Mouse (Mus musculus): ENCODE results near the gene Ets1.

The Ets1 gene

DNA sequence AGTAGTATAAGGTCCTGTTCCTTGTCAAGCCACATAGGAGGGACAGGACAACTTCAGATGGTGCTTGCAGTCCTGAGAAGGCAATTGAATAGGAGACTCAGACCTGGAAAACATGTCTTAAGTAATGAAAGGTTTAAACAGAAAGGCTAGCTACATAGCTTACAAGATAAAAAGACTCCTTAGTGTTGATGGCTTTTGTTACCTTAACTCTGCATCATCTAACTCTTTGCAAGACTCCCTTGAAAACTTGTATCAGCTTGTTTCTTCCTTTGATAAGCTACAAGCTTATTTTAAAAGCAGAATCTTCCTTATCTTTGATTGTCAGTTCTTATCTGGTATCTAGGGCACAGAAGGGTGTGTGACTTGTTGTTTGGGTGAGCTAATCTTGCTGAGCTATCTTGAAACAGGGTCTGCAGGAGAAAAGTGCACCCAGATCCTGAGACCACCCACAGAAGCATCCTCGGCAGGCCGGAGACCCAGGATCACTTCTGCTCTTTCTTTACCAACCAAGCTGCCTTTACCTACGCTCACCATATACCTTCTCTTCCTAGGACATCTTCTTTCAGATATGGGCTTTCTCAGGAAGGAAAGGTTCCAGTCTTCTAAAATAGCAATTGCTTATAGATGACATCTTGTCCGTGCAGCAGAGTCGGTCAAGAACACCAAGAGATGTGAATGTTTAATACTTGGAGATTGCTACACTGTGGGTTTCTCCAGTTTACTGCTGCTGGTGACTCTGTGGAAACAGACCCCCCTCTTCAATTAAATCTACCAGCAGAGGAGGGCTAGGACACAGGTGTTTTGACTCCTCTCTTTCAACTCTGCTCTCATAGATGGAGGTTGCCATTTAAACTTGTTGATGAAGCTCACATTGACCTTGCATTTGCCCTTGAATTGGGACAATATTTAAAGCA is 19.2 kb upstream of the Ets1 start:
- no peak for DNase-seq (ENCODE audit: low read depth, low spot score)

DNA sequence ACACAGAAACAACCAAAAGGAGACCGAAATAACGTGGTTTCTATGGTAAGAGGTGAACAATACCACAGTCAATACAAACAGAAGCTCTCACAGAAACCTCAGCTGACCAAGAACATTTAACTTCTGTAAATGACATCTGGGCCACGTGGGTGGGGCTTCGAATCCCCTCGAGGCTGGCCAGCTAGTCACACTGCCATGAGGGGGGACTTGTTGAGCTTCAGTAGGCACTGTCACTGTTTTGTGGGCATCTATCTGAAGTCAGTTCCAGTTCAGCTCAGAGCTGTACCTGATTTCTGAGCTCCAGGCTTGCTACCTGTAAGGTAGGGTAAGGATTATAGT is 18.6 kb upstream of the Ets1 start:
- no peak for DNase-seq (ENCODE audit: low read depth, low spot score)

DNA sequence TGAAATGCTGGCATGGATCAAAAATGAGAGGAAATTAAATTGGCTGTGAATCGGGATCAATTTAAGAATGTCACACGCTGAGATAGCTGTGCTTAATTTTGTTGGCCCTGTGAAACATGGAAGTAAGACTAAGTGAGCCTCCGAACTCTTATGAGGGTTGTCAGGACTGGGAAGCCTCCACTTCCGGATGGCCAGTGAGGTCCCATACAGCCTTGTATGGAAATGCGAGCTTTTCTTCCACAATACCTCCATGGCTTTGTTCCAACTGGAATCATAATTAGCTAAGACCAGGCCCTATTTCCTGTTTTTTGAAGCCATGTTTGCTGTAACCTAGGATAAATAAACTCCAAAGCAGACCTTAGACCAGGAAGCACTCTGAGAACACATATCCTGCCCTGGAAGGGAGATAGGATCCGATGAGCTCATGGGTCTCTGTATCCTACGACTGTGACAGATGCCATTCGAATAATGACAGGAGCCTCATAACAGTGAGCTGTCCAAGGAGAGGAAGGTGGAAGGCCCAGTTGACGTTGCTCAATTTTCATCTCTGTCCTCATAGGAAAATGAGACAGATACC is 17.4 kb upstream of the Ets1 start:
- DNase-seq (ENCODE audit: low read depth, low spot score): no peak

DNA sequence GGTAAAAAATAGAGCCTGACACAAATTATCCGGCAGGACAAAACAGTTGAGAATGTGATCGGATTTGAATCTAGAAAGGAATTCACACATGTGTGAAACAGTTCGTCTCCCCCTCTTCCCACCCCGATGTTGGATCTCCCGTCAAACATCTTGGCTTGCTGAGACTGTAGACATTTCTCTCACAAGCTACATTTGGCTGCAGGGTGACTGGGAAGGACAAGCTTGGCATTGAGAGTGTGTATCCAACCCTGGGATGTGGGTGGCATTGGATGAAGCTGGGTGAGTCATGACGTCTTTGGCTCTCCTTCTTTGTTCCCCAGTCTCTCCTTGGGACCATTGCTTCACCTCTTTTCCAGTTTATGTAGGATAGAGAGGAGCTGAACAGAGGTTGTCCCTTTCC is 16.4 kb upstream of the Ets1 start:
- no peak for DNase-seq (ENCODE audit: low read depth, low spot score)

DNA sequence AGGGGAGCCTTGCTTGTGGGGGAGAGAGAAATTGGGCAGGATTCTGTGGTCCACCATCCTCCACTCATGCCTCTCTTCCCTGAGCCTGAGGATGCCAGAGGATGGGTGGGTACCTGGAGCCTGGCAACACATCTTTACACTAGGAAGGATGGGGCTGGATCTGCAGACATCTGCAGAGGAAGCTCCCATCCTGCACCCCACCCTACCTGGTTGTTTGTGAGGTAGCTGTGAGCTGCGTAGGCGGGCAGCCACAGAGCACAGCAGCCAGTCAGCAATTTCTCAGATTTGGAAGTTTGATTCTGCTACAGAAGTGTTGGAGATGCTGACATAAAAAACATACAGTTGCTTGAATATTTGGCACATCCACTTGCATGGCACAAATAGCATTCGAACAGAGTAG is 15.6 kb upstream of the Ets1 start:
- DNase-seq (ENCODE audit: low read depth, low spot score): no peak

DNA sequence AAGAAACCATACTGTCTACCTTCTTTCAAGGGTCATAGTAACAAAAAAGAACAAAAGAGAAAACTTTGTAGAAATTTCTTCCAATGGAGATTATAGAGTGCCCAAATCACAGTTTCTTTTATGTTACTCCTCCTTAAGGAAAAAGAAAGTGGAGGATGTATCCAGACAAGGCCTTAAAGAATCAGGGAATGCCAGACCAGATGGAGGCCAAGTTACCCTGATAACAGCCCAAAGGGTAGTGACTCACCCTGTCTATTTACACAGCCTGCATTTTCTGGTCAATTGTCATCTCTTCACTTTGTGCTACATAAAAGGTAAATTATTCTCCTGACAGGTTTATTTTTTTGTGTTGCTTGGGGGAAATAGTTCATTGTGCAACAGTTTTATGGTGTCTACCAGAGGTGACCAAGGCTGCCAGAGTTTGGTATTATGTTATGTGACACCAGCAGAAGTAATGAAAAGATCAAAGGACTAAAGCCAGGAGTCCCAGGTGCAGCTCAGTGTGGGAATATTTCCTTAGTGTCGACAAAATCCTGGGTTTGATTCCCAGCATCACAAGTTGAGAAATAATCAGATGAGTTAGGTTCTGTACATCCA is 6.5 kb upstream of the Ets1 start:
- DNase-seq (ENCODE audit: low read depth, low spot score): no peak

DNA sequence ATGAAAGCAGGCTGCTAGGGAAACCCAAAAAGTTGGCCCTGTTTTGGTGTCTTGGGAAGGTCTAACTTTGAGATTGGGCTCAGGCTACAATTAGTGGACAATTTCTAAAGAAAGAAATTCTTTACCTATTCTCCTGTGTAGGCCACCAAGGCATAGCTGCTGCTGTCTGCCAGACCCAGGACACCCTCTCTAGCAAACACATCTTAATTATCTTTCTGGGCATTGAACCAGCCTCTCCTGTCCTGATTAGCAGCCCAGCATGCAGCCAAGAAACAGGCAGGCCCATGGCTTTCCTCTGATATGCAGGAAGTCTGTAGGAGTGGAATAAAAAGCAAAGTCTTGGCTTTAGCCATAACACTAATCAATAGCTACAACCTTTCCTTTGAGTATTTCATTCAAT is 4.7 kb upstream of the Ets1 start:
- DNase-seq (ENCODE audit: low read depth, low spot score): no peak

DNA sequence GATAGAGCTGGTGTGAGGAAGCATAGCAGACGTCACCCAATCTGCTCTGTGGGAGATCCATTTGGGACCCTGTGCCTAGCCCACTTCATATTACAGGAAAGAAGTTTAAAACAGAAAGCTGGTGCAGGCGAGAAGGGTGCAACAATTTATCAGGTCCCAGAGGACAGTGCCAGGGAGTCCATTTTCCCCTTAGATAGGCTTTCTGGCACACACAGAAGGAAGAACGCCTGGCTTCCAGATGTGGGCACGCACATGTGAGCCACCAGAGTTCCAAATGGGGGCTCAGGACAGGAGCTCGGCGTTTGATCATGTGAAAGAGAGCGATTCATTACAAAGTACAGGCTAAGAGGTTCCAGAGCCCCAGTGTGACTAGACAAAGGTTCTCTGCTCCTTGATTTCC is 3.8 kb upstream of the Ets1 start:
- DNase-seq (ENCODE audit: low read depth, low spot score): no peak

DNA sequence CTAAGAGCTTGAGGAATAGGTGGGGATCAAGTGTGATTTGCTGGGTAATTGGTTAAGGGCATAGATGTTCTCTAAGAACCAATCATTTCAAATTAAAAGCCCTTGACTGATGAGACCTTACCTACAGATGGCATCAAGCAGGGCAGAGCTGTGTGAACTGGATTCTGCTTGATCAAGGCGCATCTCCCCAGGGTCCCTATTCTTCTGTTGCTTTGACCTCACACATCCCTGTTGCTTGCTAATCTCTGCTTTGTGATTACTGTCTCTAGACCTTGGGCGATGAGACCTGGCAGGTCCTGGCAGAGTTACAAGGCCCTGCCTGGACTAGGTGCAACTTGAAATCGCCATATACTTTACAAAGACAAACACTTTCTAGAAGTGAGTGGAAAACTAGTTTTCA is 9.0 kb downstream of the Ets1 start:
- DNase-seq (ENCODE audit: low read depth, low spot score): no peak

DNA sequence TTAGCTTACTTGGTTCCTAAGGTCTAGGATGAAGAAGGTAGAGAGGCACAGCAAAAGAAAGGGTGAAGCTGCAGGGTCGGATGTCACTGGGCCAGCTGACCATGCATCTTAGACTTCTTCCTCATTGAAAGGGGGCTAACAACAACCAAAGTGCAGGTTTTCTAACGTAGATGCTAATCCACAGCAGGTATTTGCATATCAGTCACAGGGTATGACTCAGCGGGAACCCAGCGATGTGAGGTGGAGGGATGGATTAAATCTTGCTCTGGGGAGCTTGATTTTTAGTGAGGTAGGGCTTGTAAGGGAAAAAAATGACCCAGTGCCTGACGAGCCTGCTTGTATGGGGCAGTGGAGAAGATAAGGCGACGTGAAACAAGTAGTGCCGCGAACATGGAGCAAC is 9.5 kb downstream of the Ets1 start:
- no peak for DNase-seq (ENCODE audit: low read depth, low spot score)

DNA sequence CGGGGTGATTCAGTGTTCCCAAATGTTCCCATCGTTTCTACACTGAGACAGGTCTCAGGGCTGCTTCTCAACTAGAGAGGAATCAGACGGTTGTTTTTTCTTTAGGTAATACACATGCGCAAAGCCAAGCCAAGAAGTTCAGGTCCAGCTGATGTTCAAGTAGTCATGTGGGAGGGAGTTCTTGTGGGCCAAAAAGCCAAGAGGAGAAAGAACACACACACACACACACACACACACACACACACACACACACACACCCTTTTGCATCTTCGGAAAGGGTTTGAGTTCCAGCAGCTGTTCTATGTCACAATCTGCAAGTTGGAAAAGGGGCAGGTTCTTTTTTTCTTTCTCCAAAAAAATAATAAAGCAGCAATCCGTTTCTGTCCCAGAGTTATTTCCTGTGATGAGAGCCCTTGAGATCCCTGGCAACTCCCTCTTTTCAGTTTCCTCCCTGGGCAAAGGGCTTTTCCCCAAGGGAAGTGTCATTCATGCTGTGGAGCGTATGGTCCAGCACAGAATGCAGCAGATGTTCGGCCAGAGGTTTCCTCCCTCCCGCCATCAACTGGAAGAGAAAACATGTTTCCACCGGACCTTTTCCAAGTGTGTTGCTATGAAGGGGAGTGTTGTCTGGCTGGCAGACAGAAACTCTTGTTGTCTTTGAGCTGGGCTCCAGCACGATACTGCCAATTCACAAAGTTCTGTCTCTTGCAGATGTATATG is 10.7 kb downstream of the Ets1 start:
- DNase-seq (ENCODE audit: low read depth, low spot score): no peak

DNA sequence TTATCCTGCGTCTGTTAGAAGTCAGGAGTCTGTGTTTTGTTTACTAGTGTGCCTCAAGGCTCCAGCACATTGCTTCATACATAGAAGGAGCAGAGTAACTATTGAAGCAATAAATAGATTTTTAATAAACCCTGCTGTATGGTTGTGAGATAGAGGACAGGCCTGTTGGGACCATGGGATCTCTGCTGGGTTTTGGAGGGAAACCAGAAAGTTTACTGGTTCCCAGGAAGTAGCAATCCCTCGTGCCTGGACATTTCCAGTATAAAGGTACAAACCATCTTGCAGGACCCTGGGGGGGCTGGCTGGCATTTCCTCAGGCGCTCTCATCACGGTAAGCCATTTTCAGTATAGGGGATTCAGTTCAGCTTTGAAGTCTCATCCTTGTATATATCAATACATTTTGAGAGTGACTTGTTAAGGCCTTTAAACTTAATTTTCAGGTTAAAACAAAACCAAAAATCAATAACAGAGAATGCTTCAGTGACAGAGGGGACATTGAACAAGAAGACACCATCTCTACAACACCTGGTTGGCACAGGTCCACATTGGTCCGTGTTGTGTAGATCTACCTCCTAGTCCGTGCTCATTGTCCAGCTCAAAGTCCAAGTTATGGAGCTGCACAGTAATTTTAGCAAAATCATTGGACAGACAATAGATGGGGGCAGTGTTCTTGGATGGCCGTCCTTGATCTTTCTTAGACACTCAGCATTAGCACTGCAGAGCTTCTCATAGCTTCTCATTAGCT is 11.7 kb downstream of the Ets1 start:
- no peak for DNase-seq (ENCODE audit: low read depth, low spot score)

DNA sequence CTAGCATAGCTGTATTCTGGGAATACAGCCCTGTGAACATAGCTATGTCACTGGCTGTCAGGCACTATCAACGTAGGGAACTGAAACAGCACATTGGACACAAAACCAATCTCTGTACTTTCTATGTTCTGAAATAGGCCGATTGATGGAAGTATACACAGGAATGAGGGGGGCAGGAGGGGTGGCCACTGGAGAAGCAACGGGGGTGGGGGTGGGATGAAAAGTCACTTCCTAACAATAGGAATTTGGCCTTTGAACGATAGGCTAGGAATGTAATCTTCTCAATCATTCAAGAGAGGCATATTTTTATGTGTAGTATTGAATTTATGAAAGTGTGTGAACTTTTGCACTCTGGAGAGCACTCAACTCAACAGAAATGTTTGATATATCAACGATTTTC is 12.3 kb downstream of the Ets1 start:
- no peak for DNase-seq (ENCODE audit: low read depth, low spot score)

DNA sequence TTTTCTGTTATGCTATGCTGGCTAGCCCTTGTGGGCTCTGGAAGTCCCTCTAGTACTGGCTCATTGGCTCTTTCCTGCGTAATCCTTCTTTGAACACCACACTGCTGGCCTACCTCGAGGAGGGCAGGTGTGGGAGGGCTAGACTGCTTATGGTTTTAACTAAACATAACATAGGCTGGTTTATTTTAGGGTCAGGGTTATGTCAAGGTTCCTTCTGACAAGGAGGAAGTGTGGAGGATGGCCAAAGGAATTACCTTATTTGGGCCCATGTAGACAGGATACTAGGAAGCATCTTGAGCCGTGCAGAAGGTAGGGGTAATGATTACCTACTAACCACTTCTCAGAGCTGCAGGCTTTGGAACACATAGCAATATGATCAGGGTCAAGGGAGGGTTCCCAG is 14.7 kb downstream of the Ets1 start:
- no peak for DNase-seq (ENCODE audit: low read depth, low spot score)

DNA sequence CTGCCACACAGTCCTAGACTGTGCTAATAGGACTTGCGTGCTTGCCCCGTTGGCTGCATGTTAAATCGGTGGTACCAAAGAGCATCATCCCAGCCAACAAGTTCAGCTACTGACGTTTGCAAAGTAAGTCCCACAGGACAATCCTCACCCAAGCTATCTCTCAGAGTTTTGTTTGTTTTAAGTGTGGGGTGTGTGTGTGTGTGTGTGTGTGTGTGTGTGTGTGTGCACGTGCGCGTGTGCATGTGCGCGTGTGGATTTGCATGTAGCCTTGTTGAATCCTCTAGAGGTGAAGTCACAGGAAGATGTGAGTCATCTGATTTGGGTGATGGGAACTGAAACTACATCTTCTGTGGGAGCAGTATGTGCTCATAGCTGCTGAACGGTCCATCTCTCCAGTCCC is 16.1 kb downstream of the Ets1 start:
- DNase-seq (ENCODE audit: low read depth, low spot score): no peak

DNA sequence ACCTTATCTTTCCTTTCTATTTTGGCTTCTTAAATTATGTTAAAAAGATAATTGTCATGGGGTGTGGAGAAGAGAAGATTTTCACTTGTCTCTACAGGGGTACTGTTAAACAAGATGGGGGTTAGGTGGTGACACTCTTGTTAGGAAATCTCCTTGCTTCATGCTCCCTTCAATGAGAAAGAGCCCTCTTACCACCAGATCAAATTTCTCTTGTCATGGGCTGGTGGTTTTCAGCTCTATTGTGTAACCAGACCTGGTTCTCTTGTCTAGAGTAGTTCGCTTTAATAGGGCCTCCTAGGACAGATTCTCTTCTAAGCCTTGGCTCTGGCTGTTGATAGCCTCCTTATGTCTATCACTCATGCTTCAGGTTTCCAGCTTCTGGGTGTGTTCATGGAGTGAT is 18.3 kb downstream of the Ets1 start:
- DNase-seq (ENCODE audit: low read depth, low spot score): no peak

DNA sequence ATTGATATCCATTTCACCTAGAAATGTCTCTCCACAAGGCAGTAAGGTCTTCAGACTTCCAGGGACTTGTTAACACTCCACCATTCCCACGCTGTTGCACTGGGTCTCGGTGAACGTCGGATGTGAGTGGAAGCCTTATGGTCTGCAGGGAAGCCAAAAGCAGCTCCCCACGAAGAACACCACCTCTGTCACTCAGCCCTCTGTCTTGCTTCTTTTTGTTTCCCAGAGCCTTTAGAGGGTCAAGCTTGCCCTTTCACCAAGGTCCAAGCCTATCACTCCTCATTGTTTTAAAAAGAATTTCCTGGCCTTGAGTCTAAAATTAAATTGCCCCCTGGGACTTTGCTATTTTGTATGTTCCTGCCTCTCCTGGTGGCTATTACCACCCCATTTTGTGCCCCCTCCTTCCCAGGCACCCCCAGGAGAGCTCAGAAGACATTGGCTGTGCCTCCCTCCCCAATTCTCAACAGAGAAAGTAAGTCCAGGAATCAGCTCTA is 20.4 kb downstream of the Ets1 start:
- no peak for DNase-seq (ENCODE audit: low read depth, low spot score)

DNA sequence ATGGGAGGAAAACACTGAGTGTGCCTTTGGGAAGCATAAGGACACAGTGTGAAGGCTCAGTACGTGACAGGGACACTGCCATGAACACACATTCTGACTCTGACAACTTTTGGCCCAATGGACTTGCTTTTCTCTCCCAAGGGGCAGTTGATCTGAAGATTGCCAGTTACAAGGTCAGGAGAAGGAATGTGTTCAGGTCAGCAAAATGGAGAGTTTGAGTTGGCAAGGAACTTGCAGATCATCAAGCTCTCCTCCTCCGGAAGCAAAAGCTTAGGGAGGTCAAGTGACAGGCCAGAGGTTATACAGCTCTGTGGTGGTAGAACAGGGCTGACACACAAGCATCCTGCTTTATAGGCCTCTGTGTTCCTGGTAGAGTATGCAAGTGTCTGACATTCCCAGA is 21.1 kb downstream of the Ets1 start:
- no peak for DNase-seq (ENCODE audit: low read depth, low spot score)

DNA sequence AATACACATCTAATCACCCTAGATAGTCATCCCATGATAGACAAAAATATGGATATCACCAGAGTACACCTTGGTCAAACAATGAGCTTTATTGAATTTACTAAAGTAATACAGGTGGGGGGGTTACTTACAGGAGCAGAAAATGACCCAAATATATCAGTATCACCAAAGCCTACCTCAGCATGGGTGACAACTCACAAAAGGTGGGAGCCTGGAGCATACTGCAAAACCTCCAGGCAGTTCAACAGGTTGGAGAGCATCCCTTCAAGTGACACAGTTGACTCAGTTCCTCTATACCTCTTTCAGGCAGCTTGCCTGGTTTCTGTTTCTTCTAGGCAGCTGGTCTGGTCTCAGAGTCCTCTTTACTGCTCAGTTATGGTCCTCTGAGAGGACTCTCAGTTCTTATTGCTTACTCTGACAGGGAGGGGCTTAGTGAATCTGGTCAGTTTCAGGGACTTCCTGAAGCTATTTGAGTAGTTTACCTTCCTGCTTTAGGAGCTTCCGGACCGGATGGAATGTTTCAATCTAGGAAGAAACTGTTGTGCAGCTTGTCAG is 24.5 kb downstream of the Ets1 start:
- DNase-seq (ENCODE audit: low read depth, low spot score): no peak

DNA sequence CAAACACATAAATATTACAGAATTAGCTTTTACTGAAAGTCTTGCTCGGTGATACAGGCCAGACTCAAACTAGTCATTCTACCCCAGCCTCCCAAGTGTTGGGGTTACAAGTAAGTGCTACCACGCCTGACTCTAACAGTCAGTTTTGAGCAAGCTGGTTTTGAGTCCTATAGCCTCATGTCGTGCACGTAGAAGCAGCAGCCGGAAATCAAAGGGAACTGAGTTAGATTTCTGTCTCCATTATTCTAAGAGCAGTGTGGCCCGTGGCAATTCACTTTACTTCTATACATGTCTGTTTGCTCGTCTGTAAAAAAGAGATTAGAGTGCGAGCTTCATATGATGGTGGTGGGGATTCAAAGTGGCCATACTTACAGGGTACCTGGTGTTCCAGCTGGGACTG is 25.1 kb downstream of the Ets1 start:
- no peak for DNase-seq (ENCODE audit: low read depth, low spot score)

DNA sequence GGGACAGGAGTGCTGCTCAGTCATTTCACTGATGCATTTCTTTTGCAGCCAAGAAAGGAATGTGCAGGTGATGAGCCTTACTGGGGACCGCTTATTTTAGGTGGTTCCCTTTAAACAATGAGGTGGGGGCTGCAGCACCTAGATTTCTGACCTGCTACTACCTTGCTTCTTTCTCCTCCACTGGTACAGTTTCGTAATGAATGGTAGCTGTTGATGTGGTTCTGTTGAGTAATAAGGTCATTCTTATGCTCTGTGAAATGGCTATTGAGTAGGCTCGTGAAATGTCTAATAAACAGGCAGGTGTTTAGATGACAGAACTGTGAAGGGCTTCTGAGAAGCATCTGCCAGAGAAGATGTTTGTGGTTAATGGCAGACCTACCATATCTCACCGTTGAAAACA is 25.5 kb downstream of the Ets1 start:
- no peak for DNase-seq (ENCODE audit: low read depth, low spot score)

Measured in retina, postnatal 7 days (tissue).